Mouse (Mus musculus) MEL (cell line): ENCODE results near the gene Dync1h1. TPM values are rescaled to one million over a fixed set of nuclear protein-coding genes. Genes with fewer than 3 reads are reported as not detected.
"Not testable (repeated sequence)": the region's sequence is repeated elsewhere in the genome, so short reads cannot be mapped to it uniquely, and the experiment has no call there.

Experiments used
- DNase-seq: peaks from one replicate; pipeline ENCODE4 v3.0.0; 2011; ENCODE audit warnings: low read depth, low spot score
- H3K27ac ChIP-seq: 2 replicates; pipeline ENCODE4 v1.5.1; 2012; ENCODE audit warnings: low read depth, mild to moderate bottlenecking, control low read depth, low read length, moderate library complexity; ENCODE audit not compliant: control insufficient read depth
- H3K27me3 ChIP-seq, 2 experiments: fragments of 150-350 bp in 1 of 2; sonication (generic) in 1 of 2; 2 replicates each; pipeline ENCODE4 v1.6.1; 2012; ENCODE audit warnings: low read length in 2 of 2, mild to moderate bottlenecking in 2 of 2, improper control_type of control experiment in 1 of 2, moderate library complexity in 1 of 2; ENCODE audit not compliant: insufficient read depth in 2 of 2, control insufficient read depth in 1 of 2
- H3K36me3 ChIP-seq, 2 experiments: 2 replicates each; pipeline ENCODE4 v1.6.1; 2012 to 2014; ENCODE audit warnings: low read length in 2 of 2, improper control_type of control experiment in 1 of 2, inconsistent platforms in 1 of 2, mild to moderate bottlenecking in 1 of 2; ENCODE audit not compliant: insufficient read depth in 2 of 2, control insufficient read depth in 1 of 2
- H3K4me1 ChIP-seq, 2 experiments: fragments of 150-350 bp in 1 of 2; sonication (generic) in 1 of 2; 2 replicates each; pipeline ENCODE4 v1.6.1; 2012; ENCODE audit warnings: low read length in 2 of 2, improper control_type of control experiment in 1 of 2, mild to moderate bottlenecking in 1 of 2; ENCODE audit not compliant: insufficient read depth in 2 of 2, control insufficient read depth in 1 of 2
- H3K4me3 ChIP-seq, 2 experiments: fragments of 150-350 bp in 1 of 2; sonication (generic) in 1 of 2; 2 replicates each; pipeline ENCODE4 v1.5.1; 2012; ENCODE audit warnings: low read depth in 2 of 2, low read length in 2 of 2, mild to moderate bottlenecking in 2 of 2, moderate library complexity in 2 of 2, control low read depth in 1 of 2, improper control_type of control experiment in 1 of 2; ENCODE audit not compliant: control insufficient read depth in 1 of 2, insufficient read depth in 1 of 2
- H3K79me2 ChIP-seq: 2 replicates; pipeline ENCODE4 v1.6.1; 2012; ENCODE audit warnings: mild to moderate bottlenecking, low read length, moderate library complexity; ENCODE audit not compliant: control insufficient read depth, poor library complexity, insufficient read depth
- H3K9ac ChIP-seq: 2 replicates; pipeline ENCODE4 v1.6.1; 2012; ENCODE audit warnings: low read depth, mild to moderate bottlenecking, control low read depth, low read length, moderate library complexity; ENCODE audit not compliant: control insufficient read depth, poor library complexity, severe bottlenecking
- H3K9me3 ChIP-seq: fragments of 150-350 bp; sonication (generic); replicated peaks from 2 replicates; pipeline ENCODE4 v1.6.1; 2012; ENCODE audit warnings: mild to moderate bottlenecking, low read length, improper control_type of control experiment, moderate library complexity; ENCODE audit not compliant: insufficient read depth
- CHD1 ChIP-seq: IDR thresholded peaks from 2 replicates; pipeline ENCODE4 v1.6.1; 2012; ENCODE audit warnings: low read depth, mild to moderate bottlenecking, inconsistent platforms, low read length, improper control_type of control experiment
- CHD2 ChIP-seq: IDR thresholded peaks from 2 replicates; pipeline ENCODE4 v1.6.1; 2011; ENCODE audit warnings: low read length, improper control_type of control experiment
- CTCF ChIP-seq, 3 experiments: IDR thresholded peaks in 2 of 3; conservative IDR thresholded peaks in 1 of 3; 2 replicates each; pipeline ENCODE4 v1.5.1; 2011 to 2012; ENCODE audit warnings: low read length in 3 of 3, low read depth in 2 of 3, mild to moderate bottlenecking in 2 of 3, improper control_type of control experiment in 1 of 3, inconsistent platforms in 1 of 3, mixed read lengths in 1 of 3, moderate library complexity in 1 of 3; ENCODE audit not compliant: control insufficient read depth in 1 of 3, insufficient read depth in 1 of 3, poor library complexity in 1 of 3, severe bottlenecking in 1 of 3
- ELF1 ChIP-seq: IDR thresholded peaks from 2 replicates; pipeline ENCODE4 v1.6.1; 2014; ENCODE audit warnings: low read depth, mild to moderate bottlenecking, inconsistent platforms, low read length, improper control_type of control experiment, moderate library complexity
- EP300 ChIP-seq, 2 experiments: IDR thresholded peaks; 2 replicates each; pipeline ENCODE4 v1.6.1; 2011; ENCODE audit warnings: improper control_type of control experiment in 2 of 2, low read length in 2 of 2, low read depth in 1 of 2, mild to moderate bottlenecking in 1 of 2
- GATA1 ChIP-seq: IDR thresholded peaks from 2 replicates; pipeline ENCODE4 v1.6.1; 2011; ENCODE audit warnings: low read depth, low read length, improper control_type of control experiment
- JUND ChIP-seq: IDR thresholded peaks from 2 replicates; pipeline ENCODE4 v1.6.1; 2011; ENCODE audit warnings: low read depth, mild to moderate bottlenecking, improper control_type of control experiment, low read length
- MAX ChIP-seq: IDR thresholded peaks from 2 replicates; pipeline ENCODE4 v1.6.1; 2011; ENCODE audit warnings: low read length, improper control_type of control experiment
- MAZ ChIP-seq: IDR thresholded peaks from 2 replicates; pipeline ENCODE4 v1.6.1; 2012; ENCODE audit warnings: low read depth, mild to moderate bottlenecking, inconsistent platforms, low read length, improper control_type of control experiment
- MEF2A ChIP-seq: IDR thresholded peaks from 2 replicates; pipeline ENCODE4 v1.6.1; 2014; ENCODE audit warnings: low read depth, mild to moderate bottlenecking, inconsistent platforms, low read length, improper control_type of control experiment; ENCODE audit not compliant: poor library complexity, insufficient replicate concordance, severe bottlenecking; ENCODE audit errors: extremely low read depth
- MXI1 ChIP-seq: IDR thresholded peaks from 2 replicates; pipeline ENCODE4 v1.6.1; 2011; ENCODE audit warnings: mild to moderate bottlenecking, low read depth, low read length, improper control_type of control experiment
- MYB ChIP-seq: IDR thresholded peaks from 2 replicates; pipeline ENCODE4 v1.6.1; 2011; ENCODE audit warnings: mild to moderate bottlenecking, low read depth, low read length, improper control_type of control experiment
- MYC ChIP-seq: IDR thresholded peaks from 2 replicates; pipeline ENCODE4 v1.6.1; 2011; ENCODE audit warnings: low read depth, mild to moderate bottlenecking, low read length, improper control_type of control experiment, moderate library complexity
- NELFE ChIP-seq: IDR thresholded peaks from 2 replicates; pipeline ENCODE4 v1.6.1; 2011; ENCODE audit warnings: low read depth, low read length, improper control_type of control experiment
- NRF1 ChIP-seq: IDR thresholded peaks from 2 replicates; pipeline ENCODE4 v1.6.1; 2014; ENCODE audit warnings: low read depth, mild to moderate bottlenecking, inconsistent platforms, low read length, improper control_type of control experiment, moderate library complexity; ENCODE audit not compliant: poor library complexity, insufficient read depth, severe bottlenecking
- POLR2A ChIP-seq, 2 experiments: IDR thresholded peaks; 2 replicates each; pipeline ENCODE4 v1.6.1; 2011 to 2012; ENCODE audit warnings: low read length in 2 of 2, mild to moderate bottlenecking in 2 of 2, control low read depth in 1 of 2, improper control_type of control experiment in 1 of 2, low read depth in 1 of 2, moderate library complexity in 1 of 2; ENCODE audit not compliant: control insufficient read depth in 1 of 2, insufficient read depth in 1 of 2, poor library complexity in 1 of 2
- POLR2AphosphoS2 ChIP-seq: IDR thresholded peaks from 2 replicates; pipeline ENCODE4 v1.6.1; 2011; ENCODE audit warnings: low read length, improper control_type of control experiment
- POLR2AphosphoS5 ChIP-seq: IDR thresholded peaks from 2 replicates; pipeline ENCODE4 v1.6.1; 2012; ENCODE audit warnings: low read depth, borderline replicate concordance, mild to moderate bottlenecking, inconsistent platforms, low read length, moderate library complexity, mixed read lengths
- RAD21 ChIP-seq: IDR thresholded peaks from 2 replicates; pipeline ENCODE4 v1.6.1; 2011; ENCODE audit warnings: mild to moderate bottlenecking, low read depth, low read length, improper control_type of control experiment
- RCOR1 ChIP-seq: IDR thresholded peaks from 2 replicates; pipeline ENCODE4 v1.6.1; 2012; ENCODE audit warnings: low read depth, mild to moderate bottlenecking, inconsistent platforms, low read length, improper control_type of control experiment
- SIN3A ChIP-seq: IDR thresholded peaks from 2 replicates; pipeline ENCODE4 v1.6.1; 2012; ENCODE audit warnings: low read length, improper control_type of control experiment, inconsistent platforms
- TAL1 ChIP-seq: IDR thresholded peaks from 2 replicates; pipeline ENCODE4 v1.6.1; 2012; ENCODE audit warnings: mild to moderate bottlenecking, inconsistent platforms, low read length, moderate library complexity, mixed read lengths
- UBTF ChIP-seq: IDR thresholded peaks from 2 replicates; pipeline ENCODE4 v1.6.1; 2012; ENCODE audit warnings: low read depth, mild to moderate bottlenecking, inconsistent platforms, low read length, improper control_type of control experiment, moderate library complexity, borderline replicate concordance; ENCODE audit not compliant: insufficient read depth
- ZKSCAN1 ChIP-seq: IDR thresholded peaks from 2 replicates; pipeline ENCODE4 v1.6.1; 2012; ENCODE audit warnings: low read depth, mild to moderate bottlenecking, inconsistent platforms, low read length, improper control_type of control experiment, moderate library complexity
- ZMIZ1 ChIP-seq: IDR thresholded peaks from 2 replicates; pipeline ENCODE4 v1.6.1; 2012; ENCODE audit warnings: low read depth, mild to moderate bottlenecking, inconsistent platforms, low read length, improper control_type of control experiment, moderate library complexity
- polyA plus RNA-seq, 2 experiments: library from polyadenylated mRNA; stranded (reverse) in 1 of 2; unstranded in 1 of 2; fragments of >175 nt in 1 of 2; fragments of >200 nt in 1 of 2; gene quantifications; 2 replicates each; pipeline versions ENCODE4 v1.2.1 to v1.2.4; 2012; ENCODE audit warnings: low replicate concordance in 2 of 2, low read depth in 1 of 2; ENCODE audit not compliant: insufficient read length in 2 of 2, insufficient read depth in 1 of 2, missing spikeins in 1 of 2
- total RNA-seq: library from RNA; depleted of rRNA; stranded (reverse); fragments of 300-350 nt; gene quantifications from 2 replicates; pipeline ENCODE4 v1.2.3, GENCODE M21; 2012

Gene Dync1h1
- total and polyA plus RNA-seq, 3 experiments = 98.2 to 230 (median 157) TPM

DNA sequence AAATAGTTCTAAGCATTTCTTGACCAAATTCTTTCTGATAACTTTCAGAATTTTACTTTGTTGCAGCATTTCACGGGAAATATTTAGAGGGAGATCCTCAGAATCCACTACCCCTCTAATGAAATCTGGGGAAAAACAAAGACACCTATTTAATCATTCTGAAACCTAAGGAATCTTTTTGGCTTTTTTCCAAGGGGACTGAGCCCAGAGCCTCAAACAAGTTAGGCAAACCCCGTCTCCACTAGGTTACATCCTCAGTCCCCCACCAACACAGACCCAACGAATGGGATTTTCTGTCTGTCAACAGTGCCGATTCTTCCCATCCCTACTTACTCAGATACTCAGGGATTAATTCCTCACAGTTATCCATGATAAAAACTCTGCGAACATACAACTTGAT, 92.1 kb downstream of the Dync1h1 start:
- TF ChIP-seq POLR2A (IDR thresholded peaks at IDR 0.05; ENCODE audit: control insufficient read depth in 1 of 2, insufficient read depth in 1 of 2, low read depth in 1 of 2, low read length in 2 of 2, poor library complexity in 1 of 2) = 0 out of 4 replicates have a peak, but pooled peaks of 1 of the 2 experiments have one; percentile 30
- peak overlapping the region; percentile 53 for H3K9ac ChIP-seq
- H3K4me1 ChIP-seq = peaks cover 0 to 19% of the 10 kb centered on the region in 2 experiments; a peak in 3 of 4 replicates
- H3K4me3 ChIP-seq = peak overlapping the region; percentile 39 to 54
- H3K79me2 ChIP-seq = peaks cover 35% of the 10 kb centered on the region
- peaks cover 20 to 31% of the 10 kb centered on the region in 2 experiments for H3K36me3 ChIP-seq
- H3K9me3 ChIP-seq, H3K27me3 ChIP-seq, H3K27ac ChIP-seq, DNase-seq: not testable (repeated sequence)

GRCm38 (mm10) chr12:110695676-110696171, 94.5 kb downstream of the Dync1h1 start:
- DNase-seq = peak; percentile 54
- peaks cover 2 to 29% of the 10 kb centered on the region in 2 experiments; a peak in 3 of 4 replicates for H3K4me1 ChIP-seq
- no peaks in the 10 kb centered on the region for H3K27me3 ChIP-seq
- no peaks in the 10 kb centered on the region for H3K9me3 ChIP-seq
- peaks cover 15 to 44% of the 10 kb centered on the region in 2 experiments for H3K36me3 ChIP-seq
- H3K4me3 ChIP-seq = peak overlapping the region; percentile 63 to 81
- H3K27ac ChIP-seq = peak overlapping the region; percentile 66
- peaks cover 35% of the 10 kb centered on the region for H3K79me2 ChIP-seq
- peak overlapping the region; percentile 86 for H3K9ac ChIP-seq
- TF ChIP-seq UBTF (0 out of 2 replicates have a peak, but pooled peaks have one; percentile 72), NELFE (no peak), POLR2A (IDR thresholded peaks at IDR 0.05; ENCODE audit: control insufficient read depth in 1 of 2, insufficient read depth in 1 of 2, low read depth in 1 of 2, low read length in 2 of 2, poor library complexity in 1 of 2) (no peak), RAD21 (no peak), CTCF (IDR thresholded peaks at IDR 0.05 in 2 of 3, conservative IDR thresholded peaks at IDR 0.05 in 1 of 3; ENCODE audit: control insufficient read depth in 1 of 3, insufficient read depth in 1 of 3, low read depth in 2 of 3, low read length in 3 of 3, poor library complexity in 1 of 3, severe bottlenecking in 1 of 3) (no peak), GATA1 (no peak), ZKSCAN1 (no peak), MEF2A (no peak), RCOR1 (no peak), MYB (no peak), MXI1 (peak; percentile 68), JUND (no peak), POLR2AphosphoS2 (no peak), SIN3A (no peak; the same call in 1 of the 2 replicates), ELF1 (no peak), NRF1 (0 out of 2 replicates have a peak, but pooled peaks have one; percentile 37), CHD1 (0 out of 2 replicates have a peak, but pooled peaks have one; percentile 68), CHD2 (no peak), TAL1 (no peak), ZMIZ1 (no peak), EP300 (IDR thresholded peaks at IDR 0.05; ENCODE audit: low read depth in 1 of 2, low read length in 2 of 2) (no peak), POLR2AphosphoS5 (no peak; the same call in 1 of the 2 replicates), MAX (peak; percentile 39; the same call in 1 of the 2 replicates), MAZ (0 out of 2 replicates have a peak, but pooled peaks have one; percentile 49), MYC (no peak)
